Mouse (Mus musculus) liver, adult 2 months (tissue): ENCODE data around the gene Adam19. TPM values are rescaled to one million over a fixed set of nuclear protein-coding genes. Genes with fewer than 3 reads are reported as not detected.
"Not testable (repeated sequence)": the region's sequence is repeated elsewhere in the genome, so short reads cannot be mapped to it uniquely, and the experiment has no call there.

ENCODE experiments used
- DNase-seq: peaks from one replicate; pipeline ENCODE4 v3.0.0-alpha.2; 2011; ENCODE audit warnings: low read depth, low spot score; ENCODE audit errors: extremely low read depth
- H3K27ac ChIP-seq: fragments of 200-500 bp; replicated peaks from 2 replicates; pipeline ENCODE4 v1.5.1; 2012; ENCODE audit warnings: low read depth, mild to moderate bottlenecking, control low read depth, inconsistent platforms, low read length; ENCODE audit not compliant: insufficient read depth
- H3K27me3 ChIP-seq: fragments of 200-500 bp; 2 replicates; pipeline ENCODE4 v1.6.1; 2012; ENCODE audit warnings: mild to moderate bottlenecking, moderate library complexity, low read length, inconsistent platforms; ENCODE audit not compliant: control insufficient read depth, insufficient read depth
- H3K36me3 ChIP-seq: fragments of 200-500 bp; 2 replicates; pipeline ENCODE4 v1.6.1; 2012; ENCODE audit warnings: low read length, inconsistent platforms; ENCODE audit not compliant: control insufficient read depth, insufficient read depth
- H3K4me1 ChIP-seq: fragments of 200-500 bp; 2 replicates; pipeline ENCODE4 v1.6.1; 2011; ENCODE audit warnings: low read length; ENCODE audit not compliant: control insufficient read depth, insufficient read depth
- H3K4me3 ChIP-seq: fragments of 200-500 bp; 2 replicates; pipeline ENCODE4 v1.5.1; 2011; ENCODE audit warnings: low read depth, mild to moderate bottlenecking, control low read depth, low read length, moderate library complexity; ENCODE audit not compliant: insufficient read depth
- H3K79me2 ChIP-seq: fragments of 200-500 bp; 2 replicates; pipeline ENCODE4 v1.6.1; 2012; ENCODE audit warnings: inconsistent platforms, mild to moderate bottlenecking, low read length, moderate library complexity; ENCODE audit not compliant: control insufficient read depth, insufficient read depth
- H3K9ac ChIP-seq: fragments of 200-500 bp; 2 replicates; pipeline ENCODE4 v1.6.1; 2012; ENCODE audit warnings: low read depth, mild to moderate bottlenecking, control low read depth, inconsistent platforms, low read length
- CTCF ChIP-seq: fragments of 200-500 bp; IDR thresholded peaks from 2 replicates; pipeline ENCODE4 v1.5.1; 2011; ENCODE audit warnings: low read depth, low read length, control low read depth
- POLR2A ChIP-seq: fragments of 200-500 bp; IDR thresholded peaks from 2 replicates; pipeline ENCODE4 v1.6.1; 2011; ENCODE audit warnings: low read length, control low read depth; ENCODE audit not compliant: insufficient read depth; ENCODE audit errors: extremely low read depth
- WGBS: fragments of 180-500 bp; shearing (Covaris S2); methylation state at CpG from one replicate; pipeline ENCODE4 v1.1.7; 2018; 5-methylcytosine and 5-hydroxymethylcytosine counted together
- polyA plus RNA-seq: library from polyadenylated mRNA; depleted of rRNA; stranded (reverse); fragments of >200 nt; gene quantifications from 2 replicates; pipeline ENCODE4 v1.2.3, GENCODE M21; 2012; rRNA removed
- total RNA-seq: library from RNA; depleted of rRNA; stranded (reverse); fragments of >200 nt; gene quantifications from 2 replicates; pipeline ENCODE4 v1.2.3, GENCODE M21; 2014; rRNA removed

The Adam19 gene
- total and polyA plus RNA-seq, 2 experiments: 0.55 to 1.1 TPM

- H3K4me3 ChIP-seq: no peak overlapping the region
- H3K27ac ChIP-seq: no peak overlapping the region
- 0 out of 2 replicates have a peak, but pooled peaks cover 2% of the 10 kb centered on the region for H3K27me3 ChIP-seq
- H3K79me2 ChIP-seq: no peaks in the 10 kb centered on the region
- no peaks in the 10 kb centered on the region for H3K4me1 ChIP-seq
- 85% methylated on average over 10 of the region's 10 CpGs for WGBS
- no peak for DNase-seq
- H3K36me3 ChIP-seq: no peaks in the 10 kb centered on the region
- H3K9ac ChIP-seq: no peak overlapping the region
- TF ChIP-seq CTCF (no peak), POLR2A (no peak)
Observed at GRCm38 (mm10) chr11:46177246-46178043, 121.7 kb downstream of the Adam19 start.

GRCm38 (mm10) chr11:46182031-46182430, 126.2 kb downstream of the Adam19 start:
- H3K79me2 ChIP-seq, DNase-seq, H3K4me1 ChIP-seq, H3K9ac ChIP-seq, H3K27ac ChIP-seq, H3K27me3 ChIP-seq, H3K4me3 ChIP-seq, H3K36me3 ChIP-seq: not testable (repeated sequence)
- WGBS: 79% methylated on average over 1 of the region's 1 CpGs

GRCm38 (mm10) chr11:46184946-46185345, 129.2 kb downstream of the Adam19 start:
- H3K27me3 ChIP-seq: no peaks in the 10 kb centered on the region
- no peaks in the 10 kb centered on the region for H3K36me3 ChIP-seq
- no peaks in the 10 kb centered on the region for H3K4me1 ChIP-seq
- TF ChIP-seq POLR2A (no peak), CTCF (no peak)
- H3K79me2 ChIP-seq: no peaks in the 10 kb centered on the region
- no peak overlapping the region for H3K27ac ChIP-seq
- H3K4me3 ChIP-seq: no peak overlapping the region
- no peak for DNase-seq
- 89% methylated on average over 3 of the region's 3 CpGs for WGBS
- H3K9ac ChIP-seq: no peak overlapping the region

GRCm38 (mm10) chr11:46185486-46185885, 129.7 kb downstream of the Adam19 start:
- Histone ChIP-seq H3K79me2 (no peaks in the 10 kb centered on the region), H3K27ac (no peak overlapping the region), H3K9ac (no peak overlapping the region), H3K27me3 (no peaks in the 10 kb centered on the region), H3K4me1 (no peaks in the 10 kb centered on the region), H3K4me3 (no peak overlapping the region), H3K36me3 (no peaks in the 10 kb centered on the region)
- no peak for TF ChIP-seq POLR2A
- TF ChIP-seq CTCF: no peak
- no peak for DNase-seq
- 45% methylated on average over 4 of the region's 4 CpGs for WGBS

- WGBS: 90% methylated on average over 2 of the region's 2 CpGs
- Histone ChIP-seq H3K79me2 (no peaks in the 10 kb centered on the region), H3K4me1 (no peaks in the 10 kb centered on the region), H3K27ac (no peak overlapping the region), H3K9ac (no peak overlapping the region), H3K36me3 (no peaks in the 10 kb centered on the region), H3K27me3 (no peaks in the 10 kb centered on the region), H3K4me3 (no peak overlapping the region)
- no peak for DNase-seq
- TF ChIP-seq POLR2A (no peak), CTCF (no peak)
Observed at GRCm38 (mm10) chr11:46188283-46188682, 132.5 kb downstream of the Adam19 start.

GRCm38 (mm10) chr11:46194175-46194574, 138.4 kb downstream of the Adam19 start:
- Histone ChIP-seq H3K27me3 (no peaks in the 10 kb centered on the region), H3K79me2 (no peaks in the 10 kb centered on the region), H3K4me3 (no peak overlapping the region), H3K9ac (no peak overlapping the region), H3K27ac (no peak overlapping the region), H3K36me3 (no peaks in the 10 kb centered on the region), H3K4me1 (no peaks in the 10 kb centered on the region)
- DNase-seq: peak; percentile 14
- WGBS: 84% methylated on average over 4 of the region's 4 CpGs
- no peak for TF ChIP-seq POLR2A
- TF ChIP-seq CTCF: no peak

Other genes with a start within 250 kb of the Adam19 start
- 22.5 and 26.0 TPM in 2 replicates for gene Clint1, start 203.9 kb upstream of the Adam19 start, total RNA-seq
- 27.2 and 30.7 TPM in 2 replicates for gene Clint1, start 203.9 kb upstream of the Adam19 start, polyA plus RNA-seq
- 0.65 and 1.1 TPM in 2 replicates for gene Lsm11, start 111.1 kb upstream of the Adam19 start, total RNA-seq
- gene Lsm11, start 111.1 kb upstream of the Adam19 start, polyA plus RNA-seq: 1.3 and 1.4 TPM in 2 replicates
- 2.6 and 3.0 TPM in 2 replicates for gene Thg1l, start 100.5 kb upstream of the Adam19 start, total RNA-seq
- 2.8 and 3.1 TPM in 2 replicates for gene Thg1l, start 100.5 kb upstream of the Adam19 start, polyA plus RNA-seq
- gene Sox30, start 75.7 kb upstream of the Adam19 start, total RNA-seq: under 0.01 TPM in 1 of 2 replicates, not detected in the other
- not detected in 2 replicates for gene Sox30, start 75.7 kb upstream of the Adam19 start, polyA plus RNA-seq
- gene Gm12166, start 3.7 kb upstream of the Adam19 start, total RNA-seq: 2.3 and 3.5 TPM in 2 replicates
- gene Gm12166, start 3.7 kb upstream of the Adam19 start, polyA plus RNA-seq: 6.2 and 7.0 TPM in 2 replicates
- not detected in 2 replicates for gene Nipal4, start 110.5 kb downstream of the Adam19 start, total RNA-seq
- 0.02 TPM in 1 of 2 replicates, not detected in the other for gene Nipal4, start 110.5 kb downstream of the Adam19 start, polyA plus RNA-seq
- gene Fndc9, start 179.5 kb downstream of the Adam19 start, total RNA-seq: not detected in 2 replicates
- gene Fndc9, start 179.5 kb downstream of the Adam19 start, polyA plus RNA-seq: not detected in 2 replicates